Mouse (Mus musculus) adrenal gland, postnatal 10 days (tissue): ENCODE results near the gene 4930469K13Rik. TPM values are rescaled to one million over a fixed set of nuclear protein-coding genes. Genes with fewer than 3 reads are reported as not detected.

ENCODE experiments used
- DNase-seq: peaks from one replicate; pipeline ENCODE4 v3.0.0; 2021; ENCODE audit warnings: mixed read lengths
- total RNA-seq, 2 experiments: library from RNA; stranded (reverse); gene quantifications; 2 replicates each; pipeline ENCODE4 v1.2.3; 2021

The 4930469K13Rik gene
- total RNA-seq, 2 experiments from 2014 or later: not detected

DNA sequence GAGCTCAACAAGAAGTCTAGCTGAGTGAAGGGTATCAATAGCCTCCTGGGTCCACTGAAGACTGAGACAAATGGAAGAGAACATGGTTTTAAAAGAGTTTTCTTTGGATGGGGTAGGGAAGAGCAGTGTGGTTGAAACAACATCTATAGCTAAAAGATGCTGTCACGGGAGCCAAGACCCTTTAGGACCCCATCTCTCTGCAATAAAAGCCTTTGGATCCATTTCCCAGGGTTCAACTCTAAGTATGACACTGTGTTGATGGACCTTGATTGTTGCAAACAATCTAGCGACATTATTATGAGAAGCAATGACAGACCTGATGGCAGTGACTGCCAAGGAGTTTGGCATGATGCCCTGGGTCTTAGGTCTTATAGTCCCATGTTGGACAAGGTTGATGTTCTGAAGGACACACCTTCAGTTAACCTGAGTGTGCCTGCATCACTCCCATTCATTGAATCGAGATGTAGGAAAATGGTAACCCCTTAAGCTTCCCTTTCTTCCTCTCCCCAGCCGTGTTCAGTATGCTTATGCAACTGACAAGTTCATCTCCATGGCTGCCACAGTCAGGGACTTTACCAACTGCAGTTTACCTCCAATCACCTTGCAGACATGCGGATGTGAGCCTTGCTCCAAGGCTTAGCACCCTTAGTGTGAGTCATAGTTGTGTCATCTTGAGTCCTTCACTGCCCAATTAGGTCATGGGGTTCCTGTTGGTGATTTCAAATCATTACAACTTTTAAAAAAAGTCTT, 62.3 kb downstream of the 4930469K13Rik start:
- no peak for DNase-seq

DNA sequence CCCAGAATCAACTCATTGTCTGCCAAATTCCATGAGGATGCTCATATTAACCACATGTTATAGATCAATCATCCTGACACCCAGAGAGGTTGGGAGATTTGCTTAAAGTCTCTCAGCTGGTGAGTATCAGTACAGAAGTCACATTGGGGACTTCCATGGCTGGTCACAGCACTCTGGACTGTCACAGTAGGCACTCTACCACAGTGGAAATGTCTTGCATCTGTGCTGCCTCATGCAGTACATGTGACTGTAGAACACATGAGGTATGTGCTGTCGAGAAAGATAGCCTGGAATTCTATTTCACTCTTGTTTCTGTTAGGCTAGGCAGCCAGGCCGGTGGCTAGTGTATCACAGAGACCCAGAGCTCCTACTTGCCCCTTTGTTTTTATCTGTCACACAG, 63.6 kb downstream of the 4930469K13Rik start:
- no peak for DNase-seq

DNA sequence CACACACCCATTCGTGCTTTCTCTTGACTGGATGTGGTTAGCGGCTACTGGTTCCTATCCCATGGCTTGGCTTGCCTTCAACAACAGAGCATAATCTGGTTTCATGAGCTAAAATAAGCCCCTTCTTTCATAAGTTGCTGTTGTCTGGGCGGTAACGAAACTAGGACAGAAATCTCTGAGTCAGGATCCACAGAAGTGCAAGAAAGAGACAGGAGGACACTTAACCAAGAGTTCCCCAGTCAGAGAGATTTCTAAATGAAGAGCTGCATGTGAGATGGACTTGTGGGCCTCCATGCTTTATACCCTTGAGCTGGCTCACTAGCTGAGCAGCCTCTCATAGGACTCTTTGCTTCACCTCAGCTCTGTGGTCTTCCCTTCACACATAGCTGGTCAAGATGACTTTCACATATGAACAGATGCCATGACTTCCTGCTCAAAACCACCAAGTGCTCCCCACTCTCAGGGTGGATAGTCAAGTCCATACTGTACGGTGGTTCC, 64.3 kb downstream of the 4930469K13Rik start:
- no peak for DNase-seq

DNA sequence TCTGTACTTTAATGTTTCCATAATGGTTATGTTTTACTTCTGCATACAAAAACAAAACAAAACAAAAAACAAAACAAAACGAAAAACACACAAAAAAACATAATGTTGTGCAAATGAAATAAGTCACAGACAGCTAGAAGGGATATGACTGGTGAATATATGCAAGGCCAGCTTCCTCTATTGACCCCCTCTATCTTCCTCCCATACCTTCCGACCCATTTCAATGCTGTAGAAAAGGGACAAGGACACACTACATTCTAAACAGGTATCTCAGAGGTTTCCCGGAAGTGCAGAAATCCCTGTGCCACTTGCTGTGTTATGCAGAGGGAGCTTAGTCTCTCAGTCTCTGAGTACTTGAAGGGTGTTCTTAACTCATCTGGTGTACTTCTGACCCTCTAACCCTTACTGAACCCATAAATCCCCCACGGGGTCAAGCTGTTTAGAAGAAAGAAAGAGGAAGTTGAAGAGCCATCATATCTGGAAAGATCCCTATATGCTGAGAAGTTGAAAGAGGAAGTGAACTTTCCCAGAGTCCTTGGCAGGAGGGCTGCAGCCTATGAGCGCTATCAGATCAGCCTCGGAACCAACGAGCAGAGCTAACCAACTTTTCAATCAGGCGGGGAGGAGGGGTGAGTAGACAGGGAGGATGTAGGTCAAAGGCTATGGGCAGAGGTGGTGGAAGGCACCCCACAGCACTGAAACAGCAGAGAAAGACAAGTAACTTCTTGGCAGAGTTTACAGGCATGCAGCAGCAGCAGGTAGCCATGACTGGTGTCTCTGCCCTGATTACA, 67.1 kb downstream of the 4930469K13Rik start:
- peak; percentile 24 for DNase-seq

DNA sequence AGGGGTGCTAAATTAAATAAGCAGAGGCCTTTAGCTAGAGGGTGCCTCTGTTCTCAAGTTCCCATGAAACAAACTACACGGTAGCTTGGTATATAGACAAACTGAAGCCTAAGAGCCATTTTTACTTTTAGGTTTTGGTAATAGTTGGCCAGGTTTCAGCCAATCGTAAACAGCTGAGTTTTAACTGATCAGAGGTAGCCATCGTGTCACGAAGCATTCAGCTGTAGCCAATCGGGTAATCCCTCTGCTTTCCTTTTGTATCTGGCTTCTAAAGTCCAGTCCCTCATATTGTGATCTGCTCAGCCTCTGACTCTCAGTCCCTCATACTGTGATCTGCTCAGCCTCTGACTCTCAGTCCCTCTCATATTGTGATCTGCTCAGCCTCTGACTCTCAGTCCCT, 68.7 kb downstream of the 4930469K13Rik start:
- DNase-seq: no peak

- no peak for DNase-seq
These were observed 73.3 kb downstream of the 4930469K13Rik start for GRCm38 (mm10) chr11:34025091-34025490.

- no peak for DNase-seq
These were observed 86.2 kb downstream of the 4930469K13Rik start for GRCm38 (mm10) chr11:34012007-34012652.

DNA sequence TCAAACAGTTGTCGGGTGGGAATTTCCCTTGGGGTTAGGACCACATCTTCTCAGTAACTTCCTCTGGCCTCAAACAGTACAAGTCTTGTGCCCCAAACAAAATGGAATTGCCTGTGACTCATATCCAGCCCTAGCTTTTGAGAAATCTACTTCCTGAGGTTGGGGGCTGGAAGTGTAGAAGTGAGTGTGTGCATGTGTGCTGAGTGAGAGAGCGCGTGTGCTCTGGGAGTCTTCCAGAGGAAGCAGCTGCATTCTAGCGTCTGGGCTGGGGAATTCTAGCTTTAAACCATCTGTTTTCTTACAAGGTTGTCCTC, 87.5 kb downstream of the 4930469K13Rik start:
- DNase-seq: peak; percentile 10

- DNase-seq: no peak
These were observed 88.1 kb downstream of the 4930469K13Rik start for GRCm38 (mm10) chr11:34010133-34010858.

DNA sequence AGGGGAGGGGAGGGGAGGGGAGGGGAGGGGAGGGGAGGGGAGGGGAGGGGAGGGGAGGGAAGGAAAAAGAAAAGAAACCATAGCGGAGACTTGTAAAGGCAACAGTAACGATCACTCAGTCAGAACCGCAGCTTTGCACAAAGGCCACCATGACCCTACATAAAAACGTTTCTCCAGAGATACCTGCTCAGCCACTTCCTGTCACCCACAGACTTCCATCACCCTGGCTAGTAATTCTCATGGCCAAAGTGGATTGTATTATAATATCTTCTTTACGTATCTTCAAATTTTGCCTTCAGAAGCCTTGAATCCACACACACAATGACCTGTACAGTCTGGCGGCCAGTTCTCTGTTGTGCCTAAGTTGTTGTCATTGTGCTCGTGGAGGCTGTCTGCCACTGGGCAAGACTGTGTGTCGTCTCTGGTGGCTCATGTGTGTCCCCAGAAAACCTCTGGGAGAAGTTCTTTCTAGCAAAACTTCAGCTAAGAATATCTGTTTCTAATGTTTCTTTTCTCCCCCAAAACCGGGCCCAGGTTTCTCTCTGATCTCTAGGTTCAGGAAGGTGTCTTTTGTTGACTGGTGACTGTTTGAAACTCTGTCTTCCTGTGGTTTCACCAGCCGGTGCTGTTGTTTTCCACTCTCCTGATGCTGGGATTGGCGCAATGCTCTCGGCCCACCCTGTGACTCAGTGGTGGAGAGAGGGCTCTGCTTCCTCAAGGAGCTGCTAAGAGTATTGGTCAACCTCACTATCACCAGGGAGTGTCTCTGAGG, 88.9 kb downstream of the 4930469K13Rik start:
- DNase-seq: no peak

GRCm38 (mm10) chr11:34008702-34009101, 89.7 kb downstream of the 4930469K13Rik start:
- DNase-seq: peak; percentile 62

GRCm38 (mm10) chr11:34008214-34008613, 90.1 kb downstream of the 4930469K13Rik start:
- no peak for DNase-seq

DNA sequence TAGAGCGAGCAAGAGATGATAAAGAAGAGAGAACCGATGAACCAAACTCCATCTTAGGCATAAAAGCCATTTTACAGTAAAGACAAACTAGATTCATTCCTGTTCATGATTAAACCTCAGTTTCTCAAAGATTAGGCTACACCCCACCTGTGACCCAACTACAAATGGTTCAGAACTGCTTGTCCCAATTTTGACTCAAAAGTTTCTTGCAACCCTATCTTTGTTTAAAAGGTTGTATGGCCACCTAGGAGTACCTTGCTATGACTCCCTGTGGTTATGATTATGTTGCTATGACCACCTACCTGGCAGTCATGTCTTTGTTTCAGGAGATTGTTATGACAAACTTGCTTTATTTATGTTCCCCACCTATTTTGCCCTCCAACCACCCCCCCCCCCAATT, 90.7 kb downstream of the 4930469K13Rik start:
- DNase-seq: no peak

- DNase-seq: no peak
These were observed 95.8 kb downstream of the 4930469K13Rik start for GRCm38 (mm10) chr11:34002593-34002965.

DNA sequence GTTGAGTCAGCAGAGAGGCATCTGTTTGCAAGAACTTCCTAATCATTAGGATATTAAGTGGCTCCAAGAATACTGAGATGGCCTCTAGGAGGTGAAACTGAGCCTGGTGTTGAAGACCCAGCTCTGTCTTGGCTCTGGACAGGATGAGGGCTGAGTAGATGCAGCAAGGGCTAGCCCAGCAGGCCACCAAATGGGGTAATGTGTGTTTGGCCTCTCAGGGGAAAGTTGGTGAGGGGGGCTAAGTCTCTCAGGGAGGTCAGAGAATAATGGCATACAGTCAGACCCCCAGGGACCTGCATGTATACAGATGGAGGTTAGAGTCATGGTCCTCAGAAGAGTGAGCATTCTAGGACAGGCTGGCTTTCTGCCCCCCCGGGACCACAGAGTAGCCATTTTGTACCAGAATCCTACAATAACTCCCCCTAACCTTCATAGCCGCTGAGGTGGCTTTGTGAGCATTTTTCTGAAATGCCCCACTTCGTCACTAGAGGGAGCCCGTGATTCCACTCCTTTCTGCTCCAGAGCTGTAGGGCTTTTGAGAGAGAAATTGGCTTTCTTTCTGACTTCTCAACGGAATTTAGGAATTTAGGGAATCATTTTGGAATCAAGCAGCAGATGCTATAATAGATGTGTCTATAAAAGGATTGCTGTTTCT, 96.3 kb downstream of the 4930469K13Rik start:
- DNase-seq: peak; percentile 69

- DNase-seq: no peak
These were observed 97.9 kb downstream of the 4930469K13Rik start for GRCm38 (mm10) chr11:34000416-34000815.

DNA sequence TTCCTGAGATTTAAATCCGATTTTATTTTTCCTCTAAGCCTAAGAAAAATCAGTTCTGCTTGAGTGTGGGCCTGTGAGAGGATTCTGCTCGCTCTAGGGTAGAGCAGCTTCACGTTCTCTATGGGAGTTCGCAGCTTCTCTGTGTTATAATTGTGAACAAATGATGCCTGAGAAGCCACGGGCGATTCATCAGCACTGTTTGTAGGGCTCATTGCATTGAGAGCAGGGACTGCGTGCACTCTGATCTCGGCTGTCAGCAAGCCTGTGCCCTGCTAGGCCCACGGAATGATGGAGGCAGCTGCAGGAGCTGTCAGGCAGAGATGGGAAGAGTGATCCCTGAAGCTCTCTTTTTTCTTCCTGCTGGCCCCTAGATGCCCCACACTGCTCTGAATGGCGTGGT, 100.1 kb downstream of the 4930469K13Rik start:
- no peak for DNase-seq

DNA sequence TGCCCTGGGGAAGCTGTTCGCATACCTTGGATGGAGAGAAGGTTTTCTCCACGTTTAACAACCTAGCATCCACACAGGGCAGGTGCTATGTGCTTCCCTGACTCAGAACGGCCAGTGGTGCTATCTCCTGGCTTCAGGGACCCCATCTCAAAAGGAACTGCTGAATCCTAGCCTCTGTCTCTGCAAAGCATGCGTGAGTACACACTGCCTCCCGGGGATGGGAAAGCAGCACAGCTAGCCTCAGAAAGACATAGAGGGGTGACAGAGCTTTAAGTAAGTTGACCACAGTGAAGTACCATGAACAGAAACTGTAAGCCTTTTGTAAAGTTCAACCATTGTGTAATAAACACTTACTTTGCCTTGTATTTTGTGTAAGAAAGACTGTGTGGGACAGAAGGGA, 104.9 kb downstream of the 4930469K13Rik start:
- no peak for DNase-seq

DNA sequence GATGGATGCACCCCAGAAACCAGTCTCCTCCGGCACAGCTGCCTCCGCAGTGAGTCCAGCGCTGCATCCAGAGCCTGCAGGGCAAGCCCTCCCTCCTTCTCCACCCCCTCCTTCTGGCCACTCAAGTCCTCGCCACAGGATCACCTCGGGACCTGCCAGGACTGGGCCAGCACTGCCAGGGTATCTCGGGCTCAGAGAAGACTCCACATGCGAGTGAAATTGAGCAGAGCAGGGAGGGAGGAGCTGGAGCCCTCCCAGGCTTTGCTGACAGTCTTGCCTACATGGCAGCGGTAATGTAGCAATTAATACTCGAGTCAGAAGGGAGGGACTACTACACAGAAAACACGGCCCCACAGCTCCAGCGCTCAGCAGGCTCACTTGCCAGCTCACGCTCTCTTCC, 105.4 kb downstream of the 4930469K13Rik start, which contains the start of gene Kcnip1:
Gene Kcnip1, minus strand, starts transcription at position 215 of the 400 bp plus-strand sequence.
- DNase-seq: no peak

DNA sequence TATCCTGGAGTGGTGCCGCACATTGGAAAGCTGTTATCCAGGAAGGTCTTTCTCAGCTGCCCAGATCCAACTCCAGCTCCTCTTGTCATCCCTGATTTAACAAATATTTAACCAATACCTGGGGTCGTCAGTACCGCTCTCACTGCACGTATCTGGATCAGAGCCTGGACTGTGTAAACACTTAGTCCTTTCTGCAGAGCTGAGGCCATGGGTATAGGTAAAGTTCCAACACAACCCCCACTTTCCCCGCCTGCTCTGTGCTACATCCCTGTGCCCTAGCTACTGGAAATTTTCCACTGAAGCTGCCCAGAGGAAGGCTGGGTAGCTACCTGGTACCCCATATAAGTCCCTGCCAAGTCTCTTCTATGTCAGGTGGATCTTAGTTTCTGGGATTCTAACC, 108.4 kb downstream of the 4930469K13Rik start:
- no peak for DNase-seq

DNA sequence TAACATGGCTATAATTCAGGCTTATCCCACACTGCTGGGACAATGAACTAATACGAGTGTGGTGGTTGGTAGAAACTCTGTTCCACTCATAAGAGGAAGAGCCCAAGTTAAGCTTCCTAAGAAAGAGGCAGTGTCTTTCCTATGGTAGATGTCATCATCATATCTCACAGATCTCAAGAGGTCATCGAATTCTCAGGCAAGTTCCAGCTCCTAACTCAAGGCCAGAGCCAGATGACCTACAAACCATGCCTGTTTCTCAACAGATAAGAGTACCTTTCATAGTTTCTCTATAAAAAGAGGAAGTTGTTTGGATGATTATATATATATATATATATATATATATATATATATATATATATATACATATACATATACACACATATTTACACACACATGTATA, 111.8 kb downstream of the 4930469K13Rik start:
- no peak for DNase-seq
